Mouse (Mus musculus): ENCODE measurements around the gene Nkiras2. TPM values are rescaled to one million over a fixed set of nuclear protein-coding genes. Genes with fewer than 3 reads are reported as not detected.

Nkiras2 gene
- polyA plus RNA-seq (2012; rRNA removed): 15.0 and 15.5 TPM in 2 replicates
- 16.8 and 17.0 TPM in 2 replicates for polyA plus RNA-seq (2014; fragmentation: Nextera tagmentation; extraction: Ambion mirVana)

- Histone ChIP-seq H3K4me1 (replicated peaks; ENCODE audit: control insufficient read depth in 2 of 2, insufficient read depth in 2 of 2, low read length in 1 of 2) (peaks cover 14 to 28% of the 10 kb centered on the region in 2 experiments), H3K27me3 (ENCODE audit: control insufficient read depth, insufficient read depth, low read length) (no peaks in the 10 kb centered on the region), H3K4me3 (ENCODE audit: insufficient read depth in 1 of 2, low read depth in 2 of 2, low read length in 2 of 2) (peak within 1 kb of the TSS; percentile 75 to 79), H3K36me3 (replicated peaks; ENCODE audit: control insufficient read depth, insufficient read depth, low read depth) (no peaks in the 10 kb centered on the region), H3K4me2 (ENCODE audit: low read depth) (peak within 1 kb of the TSS; percentile 72), H3K27ac (peak within 1 kb of the TSS; percentile 34), H3K9ac (replicated peaks) (peak within 1 kb of the TSS; percentile 81), H3K9me3 (ENCODE audit: control insufficient read depth, low read length) (no peaks in the 10 kb centered on the region)
- peak; percentile 44 to 59 (median 58) for DNase-seq (ENCODE audit: low read depth in 3 of 3, low spot score in 3 of 3)
- TF ChIP-seq CTCF (IDR thresholded peaks at IDR 0.05; ENCODE audit: low read depth) (no peak), EP300 (IDR thresholded peaks at IDR 0.05; ENCODE audit: low read depth) (no peak)
- WGBS (ENCODE audit: insufficient replicate concordance): under 1% methylated on average over 35 of the region's 36 CpGs
- ATAC-seq (ENCODE audit: insufficient read depth): peak; percentile 66
These were observed at the start of gene Nkiras2 for GRCm38 (mm10) chr11:100618761-100619484. Gene Nkiras2 (plus strand): TSS chr11:100619244.

GRCm38 (mm10) chr11:100569789-100570188, 49.3 kb upstream of the Nkiras2 start:
- Histone ChIP-seq H3K4me2 (ENCODE audit: low read depth) (no peak overlapping the region), H3K4me3 (ENCODE audit: insufficient read depth in 1 of 2, low read depth in 2 of 2, low read length in 2 of 2) (no peak overlapping the region), H3K9me3 (ENCODE audit: control insufficient read depth, low read length) (no peaks in the 10 kb centered on the region), H3K4me1 (replicated peaks; ENCODE audit: control insufficient read depth in 2 of 2, insufficient read depth in 2 of 2, low read length in 1 of 2) (peaks cover 0 to 5% of the 10 kb centered on the region in 2 experiments; a peak in 2 of 4 replicates), H3K9ac (replicated peaks) (no peak overlapping the region), H3K27me3 (ENCODE audit: control insufficient read depth, insufficient read depth, low read length) (no peaks in the 10 kb centered on the region), H3K27ac (no peak overlapping the region), H3K36me3 (replicated peaks; ENCODE audit: control insufficient read depth, insufficient read depth, low read depth) (no peaks in the 10 kb centered on the region)
- 50% methylated on average over 9 of the region's 9 CpGs for WGBS (ENCODE audit: insufficient replicate concordance)
- no peak for TF ChIP-seq CTCF (IDR thresholded peaks at IDR 0.05; ENCODE audit: low read depth)
- TF ChIP-seq EP300 (IDR thresholded peaks at IDR 0.05; ENCODE audit: low read depth): no peak
- no peak for DNase-seq (ENCODE audit: low read depth in 3 of 3, low spot score in 3 of 3)
- no peak for ATAC-seq (ENCODE audit: insufficient read depth)

GRCm38 (mm10) chr11:100570430-100571201, 48.4 kb upstream of the Nkiras2 start:
- Histone ChIP-seq H3K9ac (replicated peaks) (no peak overlapping the region), H3K4me2 (ENCODE audit: low read depth) (peak overlapping the region; percentile 37), H3K27ac (no peak overlapping the region), H3K36me3 (replicated peaks; ENCODE audit: control insufficient read depth, insufficient read depth, low read depth) (no peaks in the 10 kb centered on the region), H3K27me3 (ENCODE audit: control insufficient read depth, insufficient read depth, low read length) (no peaks in the 10 kb centered on the region), H3K4me3 (ENCODE audit: insufficient read depth in 1 of 2, low read depth in 2 of 2, low read length in 2 of 2) (no peak overlapping the region), H3K4me1 (replicated peaks; ENCODE audit: control insufficient read depth in 2 of 2, insufficient read depth in 2 of 2, low read length in 1 of 2) (peaks cover 4 to 10% of the 10 kb centered on the region in 2 experiments; a peak in 3 of 4 replicates), H3K9me3 (ENCODE audit: control insufficient read depth, low read length) (no peaks in the 10 kb centered on the region)
- ATAC-seq (ENCODE audit: insufficient read depth): no peak
- DNase-seq (ENCODE audit: low read depth in 3 of 3, low spot score in 3 of 3): peak; percentile 30 to 51 (median 33)
- TF ChIP-seq EP300 (IDR thresholded peaks at IDR 0.05; ENCODE audit: low read depth) (no peak), CTCF (IDR thresholded peaks at IDR 0.05; ENCODE audit: low read depth) (peak; percentile 85)
- WGBS (ENCODE audit: insufficient replicate concordance): 8% methylated on average over 8 of the region's 8 CpGs

GRCm38 (mm10) chr11:100571202-100571567, 47.9 kb upstream of the Nkiras2 start:
- no peaks in the 10 kb centered on the region for H3K9me3 ChIP-seq (ENCODE audit: control insufficient read depth, low read length)
- H3K4me2 ChIP-seq (ENCODE audit: low read depth): peak overlapping the region; percentile 37
- TF ChIP-seq CTCF (IDR thresholded peaks at IDR 0.05; ENCODE audit: low read depth): no peak
- TF ChIP-seq EP300 (IDR thresholded peaks at IDR 0.05; ENCODE audit: low read depth): no peak
- H3K27me3 ChIP-seq (ENCODE audit: control insufficient read depth, insufficient read depth, low read length): no peaks in the 10 kb centered on the region
- no peak overlapping the region for H3K27ac ChIP-seq
- no peak overlapping the region for H3K4me3 ChIP-seq (ENCODE audit: insufficient read depth in 1 of 2, low read depth in 2 of 2, low read length in 2 of 2)
- DNase-seq (ENCODE audit: low read depth in 3 of 3, low spot score in 3 of 3) (no peak), ATAC-seq (ENCODE audit: insufficient read depth) (no peak)
- 10% methylated on average over 16 of the region's 16 CpGs for WGBS (ENCODE audit: insufficient replicate concordance)
- no peak overlapping the region for H3K9ac ChIP-seq (replicated peaks)
- H3K36me3 ChIP-seq (replicated peaks; ENCODE audit: control insufficient read depth, insufficient read depth, low read depth): no peaks in the 10 kb centered on the region
- H3K4me1 ChIP-seq (replicated peaks; ENCODE audit: control insufficient read depth in 2 of 2, insufficient read depth in 2 of 2, low read length in 1 of 2): peaks cover 6 to 13% of the 10 kb centered on the region in 2 experiments; a peak in 3 of 4 replicates

- no peaks in the 10 kb centered on the region for H3K9me3 ChIP-seq (ENCODE audit: control insufficient read depth, low read length)
- peak overlapping the region; percentile 69 to 71 for H3K4me3 ChIP-seq (ENCODE audit: insufficient read depth in 1 of 2, low read depth in 2 of 2, low read length in 2 of 2)
- no peak overlapping the region for H3K27ac ChIP-seq
- DNase-seq (ENCODE audit: low read depth in 3 of 3, low spot score in 3 of 3) (no peak), ATAC-seq (ENCODE audit: insufficient read depth) (no peak)
- no peak overlapping the region for H3K9ac ChIP-seq (replicated peaks)
- H3K27me3 ChIP-seq (ENCODE audit: control insufficient read depth, insufficient read depth, low read length): no peaks in the 10 kb centered on the region
- no peaks in the 10 kb centered on the region for H3K36me3 ChIP-seq (replicated peaks; ENCODE audit: control insufficient read depth, insufficient read depth, low read depth)
- H3K4me1 ChIP-seq (replicated peaks; ENCODE audit: control insufficient read depth in 2 of 2, insufficient read depth in 2 of 2, low read length in 1 of 2): peaks cover 6 to 13% of the 10 kb centered on the region in 2 experiments; a peak in 3 of 4 replicates
- WGBS (ENCODE audit: insufficient replicate concordance): 33% methylated on average over 3 of the region's 3 CpGs
- TF ChIP-seq EP300 (IDR thresholded peaks at IDR 0.05; ENCODE audit: low read depth): no peak
- TF ChIP-seq CTCF (IDR thresholded peaks at IDR 0.05; ENCODE audit: low read depth): no peak
- H3K4me2 ChIP-seq (ENCODE audit: low read depth): peak overlapping the region; percentile 78
These were observed 44.9 kb upstream of the Nkiras2 start for GRCm38 (mm10) chr11:100574188-100574587.

Data from liver, embryonic 14.5 days (tissue).